ENCODE assay signal across 20 mouse cellular contexts in genomic region chr10:44383213-44383612, GRCm38 (mm10).
DNase-seq lines count a peak whose midpoint lies in the region; ATAC-seq lines count a peak whose summit lies in the region.
"Had no signal": no experiment of that assay in that cellular context is flagged by ENCODE, and none has a peak within 500 bp of the region (broad histone marks: within the 10 kb centered on the region; RNA-seq: fewer than 3 reads in every experiment).

No protein-coding gene starts in this region.

- 0 out of 2 replicates have a peak, but pooled peaks have one; percentile 18 for ATAC-seq in embryonic facial prominence, embryonic 14.5 days (ENCODE audit: low read depth)
- no peak for ATAC-seq in embryonic facial prominence, embryonic 15.5 days (ENCODE audit: insufficient number of reproducible peaks, low FRiP score, low TSS enrichment, low read depth)
- no peak for ATAC-seq in forebrain, embryonic 15.5 days (replicated peaks)
- ATAC-seq: forebrain, embryonic 13.5 days; forebrain, embryonic 16.5 days had no signal

- no peaks in the 10 kb centered on the region for H3K36me3 ChIP-seq in embryonic facial prominence, embryonic 14.5 days (ENCODE audit: control insufficient read depth, insufficient read depth, low read length)
- no peaks in the 10 kb centered on the region for H3K36me3 ChIP-seq in embryonic facial prominence, embryonic 15.5 days
- H3K36me3 ChIP-seq in forebrain, embryonic 15.5 days = no peaks in the 10 kb centered on the region
- H3K36me3 ChIP-seq: embryonic facial prominence, embryonic 12.5 days had no signal

- H3K9ac ChIP-seq in embryonic facial prominence, embryonic 14.5 days (ENCODE audit: low read depth, low read length) = no peak overlapping the region
- H3K9ac ChIP-seq in embryonic facial prominence, embryonic 15.5 days = no peak overlapping the region
- H3K9ac ChIP-seq in forebrain, embryonic 15.5 days (replicated peaks) = no peak overlapping the region
- H3K9ac ChIP-seq: embryonic facial prominence, embryonic 12.5 days; forebrain, embryonic 13.5 days had no signal

- H3K4me1 ChIP-seq in embryonic facial prominence, embryonic 14.5 days (ENCODE audit: control insufficient read depth, insufficient read depth, low read length) = peaks cover 21% of the 10 kb centered on the region
- peaks cover 40% of the 10 kb centered on the region for H3K4me1 ChIP-seq in embryonic facial prominence, embryonic 15.5 days
- peaks cover 30% of the 10 kb centered on the region for H3K4me1 ChIP-seq in forebrain, embryonic 15.5 days

- no peak overlapping the region for H3K27ac ChIP-seq in embryonic facial prominence, embryonic 14.5 days (replicated peaks; ENCODE audit: low read depth, low read length)
- peak overlapping the region; percentile 39; the same call in 1 of the 2 replicates for H3K27ac ChIP-seq in embryonic facial prominence, embryonic 15.5 days (replicated peaks)
- no peak overlapping the region for H3K27ac ChIP-seq in forebrain, embryonic 15.5 days (replicated peaks)
- H3K27ac ChIP-seq: embryonic facial prominence, embryonic 12.5 days; forebrain, embryonic 13.5 days had no signal

- H3K4me2 ChIP-seq in embryonic facial prominence, embryonic 14.5 days (ENCODE audit: low read depth, low read length) = no peak overlapping the region
- H3K4me2 ChIP-seq in embryonic facial prominence, embryonic 15.5 days (replicated peaks) = no peak overlapping the region
- no peak overlapping the region for H3K4me2 ChIP-seq in forebrain, embryonic 15.5 days (replicated peaks)
- H3K4me2 ChIP-seq: embryonic facial prominence, embryonic 12.5 days; forebrain, embryonic 13.5 days had no signal

- no peaks in the 10 kb centered on the region for H3K9me3 ChIP-seq in embryonic facial prominence, embryonic 14.5 days (ENCODE audit: control insufficient read depth, low read length)
- no peaks in the 10 kb centered on the region for H3K9me3 ChIP-seq in embryonic facial prominence, embryonic 15.5 days (replicated peaks)
- H3K9me3 ChIP-seq in forebrain, embryonic 15.5 days = no peaks in the 10 kb centered on the region
- H3K9me3 ChIP-seq: embryonic facial prominence, embryonic 12.5 days; forebrain, embryonic 13.5 days had no signal

- intact Hi-C loops in heart, postnatal 10 days (cut with DNase I) = no loop called here

- H3K4me3 ChIP-seq in embryonic facial prominence, embryonic 14.5 days (ENCODE audit: low read depth, low read length) = no peak overlapping the region
- H3K4me3 ChIP-seq in embryonic facial prominence, embryonic 15.5 days (replicated peaks) = no peak overlapping the region
- no peak overlapping the region for H3K4me3 ChIP-seq in forebrain, embryonic 15.5 days
- H3K4me3 ChIP-seq: embryonic facial prominence, embryonic 12.5 days; erythroblast, embryonic 14.5 days; forebrain, embryonic 13.5 days had no signal

- DNase-seq in embryonic facial prominence, embryonic 14.5 days (ENCODE audit: low spot score) = no peak
- DNase-seq in gonadal fat pad, adult 2 months (ENCODE audit: low read depth) = peak; percentile 76
- DNase-seq in heart, postnatal 10 days = no peak
- DNase-seq in testis, postnatal 14 days (ENCODE audit: low spot score) = no peak
- DNase-seq: adrenal gland, adult 2 months; adrenal gland, postnatal 10 days; adrenal gland, postnatal 25 days; cerebellum, adult 11 months; cerebellum, adult 18-20 months; cerebellum, adult 8-10 months; cerebellum, adult 9-11 months; cerebellum, postnatal 14 days; cerebellum, postnatal 36 days; embryo, embryonic 11 days had no signal

- H3K27me3 ChIP-seq in embryonic facial prominence, embryonic 14.5 days (replicated peaks; ENCODE audit: control insufficient read depth, insufficient read depth, low read length) = no peaks in the 10 kb centered on the region
- H3K27me3 ChIP-seq in embryonic facial prominence, embryonic 15.5 days = no peaks in the 10 kb centered on the region
- no peaks in the 10 kb centered on the region for H3K27me3 ChIP-seq in forebrain, embryonic 15.5 days
- H3K27me3 ChIP-seq: embryonic facial prominence, embryonic 12.5 days; forebrain, embryonic 13.5 days had no signal

- 60% methylated on average over 10 of the region's 10 CpGs for WGBS in embryonic facial prominence, embryonic 14.5 days
- WGBS in embryonic facial prominence, embryonic 15.5 days = 47% methylated on average over 10 of the region's 10 CpGs
- WGBS in forebrain, embryonic 15.5 days = 54% methylated on average over 10 of the region's 10 CpGs
